Mouse (Mus musculus): ENCODE measurements around the gene Spata48. TPM values are rescaled to one million over a fixed set of nuclear protein-coding genes. Genes with fewer than 3 reads are reported as not detected.
A peak's percentile ranks its signal among the peaks of the same experiment; 100 is the strongest.

Spata48 gene
- polyA plus RNA-seq, 1 experiment from 2014 or later, result 1.8 TPM

GRCm38 (mm10) chr11:11546903-11547511 lies 85.1 kb downstream of the Spata48 start:
- no peaks in the 10 kb centered on the region for H3K4me1 ChIP-seq
- no peaks in the 10 kb centered on the region for H3K27me3 ChIP-seq
- no peak for ATAC-seq (replicated peaks; ENCODE audit: low FRiP score)
- H3K9me3 ChIP-seq (replicated peaks), result no peaks in the 10 kb centered on the region
- H3K27ac ChIP-seq, result no peak overlapping the region
- H3K36me3 ChIP-seq, result no peaks in the 10 kb centered on the region
- WGBS, result 69% methylated on average over 7 of the region's 7 CpGs
- no peak overlapping the region for H3K4me2 ChIP-seq
- no peak overlapping the region for H3K9ac ChIP-seq
- H3K4me3 ChIP-seq (replicated peaks), result no peak overlapping the region

DNA sequence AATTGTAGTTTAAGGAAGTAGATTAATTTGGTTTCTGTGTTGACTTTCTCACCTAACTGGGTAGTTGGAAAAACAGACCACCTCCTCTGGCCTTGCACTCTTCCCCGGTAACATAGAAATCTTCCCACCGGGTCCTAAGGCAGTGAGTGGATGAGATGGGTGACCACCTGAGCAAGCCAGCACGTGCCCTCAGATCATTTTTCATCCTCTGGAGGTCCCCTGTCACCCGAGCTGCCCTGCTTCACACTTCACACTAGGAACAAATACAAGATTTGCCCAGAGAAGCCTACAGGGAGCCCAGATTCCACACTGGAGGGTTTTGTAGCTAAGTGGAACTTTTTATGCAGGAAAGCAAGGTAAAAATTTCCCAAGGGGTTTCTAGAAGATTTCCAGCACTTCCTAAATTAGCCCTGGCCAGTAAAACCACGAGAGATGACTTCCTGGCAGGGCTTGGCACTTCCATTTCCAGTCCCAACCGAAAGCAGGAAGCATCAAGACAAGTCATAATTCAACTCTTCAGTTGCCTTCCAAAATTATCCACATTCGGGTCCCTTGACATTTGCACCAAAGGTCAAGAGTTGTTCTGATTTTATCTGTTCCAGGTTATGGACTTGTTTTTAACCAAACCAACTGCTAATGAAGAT lies 85.8 kb downstream of the Spata48 start:
- Histone ChIP-seq H3K9me3 (replicated peaks) (no peaks in the 10 kb centered on the region), H3K36me3 (no peaks in the 10 kb centered on the region), H3K4me1 (no peaks in the 10 kb centered on the region), H3K4me3 (replicated peaks) (no peak overlapping the region), H3K9ac (no peak overlapping the region), H3K27me3 (no peaks in the 10 kb centered on the region), H3K4me2 (no peak overlapping the region), H3K27ac (no peak overlapping the region)
- ATAC-seq (replicated peaks; ENCODE audit: low FRiP score), result no peak
- whole genome bisulfite sequencing, result 48% methylated on average over 7 of the region's 7 CpGs

DNA sequence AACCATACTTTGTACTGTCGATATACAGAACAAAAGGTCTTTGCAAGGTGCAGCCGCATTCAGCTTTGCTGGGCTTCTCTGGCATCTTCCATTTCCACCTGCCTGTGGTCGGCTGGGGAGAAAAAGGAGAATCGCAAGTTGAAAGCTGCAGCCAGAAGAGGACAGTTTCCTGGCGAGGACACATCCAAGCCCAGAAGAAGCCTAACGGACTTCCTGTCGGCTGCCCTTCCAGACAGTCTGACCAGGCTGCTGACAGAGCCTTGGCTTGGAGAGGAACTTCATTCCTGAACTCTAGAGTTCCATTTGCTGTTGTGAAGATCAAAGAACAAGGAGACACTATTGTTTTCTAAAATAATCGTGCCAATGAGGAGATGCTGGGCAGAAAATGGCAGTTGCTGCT lies 93.7 kb downstream of the Spata48 start:
- H3K4me1 ChIP-seq, result no peaks in the 10 kb centered on the region
- no peaks in the 10 kb centered on the region for H3K9me3 ChIP-seq (replicated peaks)
- H3K27ac ChIP-seq, result no peak overlapping the region
- no peaks in the 10 kb centered on the region for H3K36me3 ChIP-seq
- no peak overlapping the region for H3K4me3 ChIP-seq (replicated peaks)
- no peak overlapping the region for H3K9ac ChIP-seq
- no peaks in the 10 kb centered on the region for H3K27me3 ChIP-seq
- 76% methylated on average over 8 of the region's 8 CpGs for WGBS
- no peak overlapping the region for H3K4me2 ChIP-seq
- ATAC-seq (replicated peaks; ENCODE audit: low FRiP score), result no peak

DNA sequence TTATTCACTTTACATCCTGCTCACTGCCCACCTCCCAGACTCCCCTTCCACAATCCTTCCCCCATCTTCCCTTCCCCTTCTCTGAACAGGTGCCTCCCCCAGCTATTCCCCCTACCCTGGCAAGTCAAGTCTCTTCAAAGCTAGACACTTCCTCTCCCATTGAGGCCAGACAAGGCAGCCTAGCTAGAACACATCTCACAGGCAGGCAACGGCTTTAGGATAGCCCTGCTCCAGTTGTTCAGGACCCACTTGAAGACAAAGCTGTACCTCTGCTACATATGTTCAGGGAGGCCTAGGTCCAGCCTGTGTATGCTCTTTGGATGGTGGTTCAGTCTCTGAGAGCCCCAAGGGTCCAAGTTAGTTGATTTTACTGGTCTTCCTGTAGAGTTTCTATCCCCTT lies 94.3 kb downstream of the Spata48 start:
- ATAC-seq (replicated peaks; ENCODE audit: low FRiP score), result no peak
- Histone ChIP-seq H3K9me3 (replicated peaks) (no peaks in the 10 kb centered on the region), H3K27me3 (no peaks in the 10 kb centered on the region), H3K4me3 (replicated peaks) (no peak overlapping the region), H3K4me2 (no peak overlapping the region), H3K4me1 (no peaks in the 10 kb centered on the region), H3K36me3 (no peaks in the 10 kb centered on the region), H3K9ac (no peak overlapping the region), H3K27ac (no peak overlapping the region)
- 85% methylated on average over 1 of the region's 1 CpGs for WGBS

DNA sequence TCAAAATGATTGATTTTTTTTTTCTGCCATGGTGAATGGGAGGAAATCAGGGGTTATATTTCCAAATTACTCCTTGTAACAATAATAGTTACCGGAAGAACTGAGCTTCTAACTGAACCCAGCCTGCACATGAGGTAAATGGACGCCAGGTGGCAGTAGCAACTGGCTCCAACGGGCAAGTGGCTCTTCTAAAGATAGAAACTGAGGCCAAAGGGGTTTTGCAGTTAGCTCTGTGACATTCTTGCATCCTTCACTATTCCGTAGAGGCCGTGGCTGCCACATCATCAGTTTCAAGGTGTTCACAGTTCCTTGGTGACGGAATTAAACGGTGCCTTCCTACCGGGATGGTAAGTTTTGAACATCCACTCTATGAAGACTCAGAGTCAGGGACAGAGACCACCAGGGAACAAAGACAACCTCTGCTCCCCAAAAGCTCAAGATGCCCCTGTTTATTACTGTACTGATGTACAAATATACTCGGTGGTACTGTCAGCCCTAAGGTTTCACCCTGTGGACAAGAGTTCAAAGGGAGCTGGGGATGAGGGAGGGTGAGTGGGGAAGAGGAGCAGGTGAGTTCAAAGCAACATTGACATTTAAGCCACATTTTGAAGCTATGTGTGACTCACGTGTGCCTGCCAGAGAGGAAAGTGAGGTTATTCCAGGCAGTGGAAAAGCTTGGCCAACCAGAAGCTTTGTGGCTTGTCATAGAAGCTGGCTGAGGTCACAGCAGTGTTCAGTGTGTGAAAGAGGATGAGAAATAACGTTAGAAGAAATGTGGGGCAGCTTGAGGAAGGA lies 95.5 kb downstream of the Spata48 start:
- Histone ChIP-seq H3K4me3 (replicated peaks) (no peak overlapping the region), H3K9ac (no peak overlapping the region), H3K9me3 (replicated peaks) (no peaks in the 10 kb centered on the region), H3K36me3 (no peaks in the 10 kb centered on the region), H3K27ac (no peak overlapping the region), H3K4me2 (no peak overlapping the region), H3K4me1 (no peaks in the 10 kb centered on the region), H3K27me3 (no peaks in the 10 kb centered on the region)
- ATAC-seq (replicated peaks; ENCODE audit: low FRiP score), result no peak
- WGBS, result 42% methylated on average over 11 of the region's 11 CpGs

- H3K9me3 ChIP-seq (replicated peaks), result no peaks in the 10 kb centered on the region
- 83% methylated on average over 3 of the region's 3 CpGs for WGBS
- no peaks in the 10 kb centered on the region for H3K27me3 ChIP-seq
- no peak for ATAC-seq (replicated peaks; ENCODE audit: low FRiP score)
- H3K36me3 ChIP-seq, result no peaks in the 10 kb centered on the region
- H3K4me1 ChIP-seq, result no peaks in the 10 kb centered on the region
- no peak overlapping the region for H3K27ac ChIP-seq
- H3K4me3 ChIP-seq (replicated peaks), result no peak overlapping the region
- no peak overlapping the region for H3K9ac ChIP-seq
- H3K4me2 ChIP-seq, result no peak overlapping the region
These were observed 96.8 kb downstream of the Spata48 start for GRCm38 (mm10) chr11:11558662-11559061.

DNA sequence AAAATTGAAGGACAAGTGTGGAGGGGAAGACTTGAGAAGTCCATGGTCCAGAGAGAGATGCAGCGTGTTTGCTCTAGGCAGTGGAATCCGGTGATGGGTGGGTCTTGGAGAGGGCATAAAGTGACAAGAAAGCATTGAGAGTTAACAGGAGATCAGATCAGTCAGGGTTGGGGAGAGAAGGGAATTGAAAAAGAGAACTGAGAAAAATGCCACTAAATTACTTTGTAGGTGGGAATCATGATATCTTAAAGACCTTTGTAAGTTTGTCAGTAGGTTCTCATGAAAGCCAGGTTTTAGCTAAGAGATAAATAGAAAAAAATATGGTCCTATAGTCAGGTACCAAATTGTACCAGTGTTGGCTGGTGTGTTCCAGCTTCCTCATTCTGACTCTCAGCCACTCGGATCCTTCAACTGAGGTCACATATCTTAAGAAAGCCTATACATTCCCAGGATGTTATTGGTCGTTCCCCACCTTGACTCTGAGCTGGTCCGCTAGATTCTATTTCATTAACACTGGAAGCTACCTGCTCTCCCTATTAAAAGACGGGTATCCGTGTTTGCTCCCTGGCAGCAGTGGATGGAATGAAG lies 97.3 kb downstream of the Spata48 start:
- Histone ChIP-seq H3K4me1 (0 out of 2 replicates have a peak, but pooled peaks cover 2% of the 10 kb centered on the region), H3K9me3 (replicated peaks) (no peaks in the 10 kb centered on the region), H3K4me3 (replicated peaks) (no peak overlapping the region), H3K9ac (no peak overlapping the region), H3K27ac (no peak overlapping the region), H3K4me2 (no peak overlapping the region), H3K27me3 (no peaks in the 10 kb centered on the region), H3K36me3 (no peaks in the 10 kb centered on the region)
- ATAC-seq (replicated peaks; ENCODE audit: low FRiP score), result no peak
- 81% methylated on average over 7 of the region's 7 CpGs for WGBS

DNA sequence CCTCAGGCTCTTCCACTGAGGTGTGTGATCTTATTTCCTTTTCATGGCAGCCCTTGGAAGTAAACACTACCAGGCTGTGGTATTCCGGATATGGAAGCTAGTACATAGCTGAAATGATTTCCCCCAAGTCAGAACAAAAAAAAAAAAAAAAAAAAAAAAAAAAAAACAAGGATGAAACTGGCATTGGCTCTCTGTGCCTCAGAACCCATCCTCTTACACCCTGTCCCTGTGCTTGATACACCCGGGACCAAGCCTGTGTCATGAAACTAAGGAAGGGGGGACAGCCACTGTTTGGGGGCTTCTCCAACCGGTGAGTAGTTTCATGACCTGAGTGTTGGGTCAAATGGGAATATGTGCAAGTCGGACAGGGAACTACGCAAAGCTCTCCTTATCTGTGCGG lies 99.2 kb downstream of the Spata48 start:
- Histone ChIP-seq H3K4me1 (0 out of 2 replicates have a peak, but pooled peaks cover 2% of the 10 kb centered on the region), H3K4me3 (replicated peaks) (no peak overlapping the region), H3K4me2 (no peak overlapping the region), H3K9ac (no peak overlapping the region), H3K36me3 (no peaks in the 10 kb centered on the region), H3K27ac (no peak overlapping the region), H3K9me3 (replicated peaks) (no peaks in the 10 kb centered on the region), H3K27me3 (no peaks in the 10 kb centered on the region)
- no peak for ATAC-seq (replicated peaks; ENCODE audit: low FRiP score)
- 89% methylated on average over 6 of the region's 6 CpGs for WGBS

DNA sequence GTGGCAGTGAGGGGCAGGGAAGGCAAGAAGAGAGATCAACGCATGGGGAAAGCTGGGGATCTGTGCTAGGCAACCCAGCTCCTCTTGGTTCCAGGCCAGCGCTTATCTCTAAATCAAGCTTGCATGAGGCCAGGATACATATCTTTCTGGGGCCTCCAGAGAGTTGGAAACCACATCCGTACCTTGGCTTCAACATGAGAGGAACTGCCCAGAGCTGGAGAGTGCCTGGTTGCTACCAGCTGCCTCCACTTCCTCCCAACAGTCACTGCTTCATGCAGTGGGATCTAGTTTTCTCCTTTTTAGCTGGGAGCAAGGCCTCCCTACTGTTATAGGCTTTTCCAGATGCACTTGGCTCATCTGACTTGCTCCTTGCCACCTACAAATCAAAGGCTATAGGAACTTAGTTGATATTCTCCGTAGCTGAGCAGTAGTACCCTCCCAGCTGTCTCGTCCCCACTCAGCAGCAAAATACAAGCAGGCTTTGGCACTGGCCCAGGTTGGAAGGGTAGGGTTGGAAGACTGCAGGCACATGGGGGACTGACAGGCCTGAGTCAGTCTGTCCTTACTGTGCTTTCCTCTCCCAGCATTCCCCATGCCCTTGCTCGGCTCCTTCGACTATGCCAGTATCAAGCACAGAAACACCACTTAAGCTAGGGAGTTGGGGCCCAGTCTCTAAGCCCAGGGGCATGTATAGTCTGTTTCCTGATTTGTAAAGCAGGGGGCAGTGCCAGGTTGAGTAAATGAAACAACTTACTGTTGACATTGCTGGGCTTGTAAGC lies 102.6 kb downstream of the Spata48 start:
- H3K9ac ChIP-seq, result no peak overlapping the region
- ATAC-seq (replicated peaks; ENCODE audit: low FRiP score), result 0 out of 2 replicates have a peak, but pooled peaks have one; percentile 46
- H3K4me3 ChIP-seq (replicated peaks), result no peak overlapping the region
- 73% methylated on average over 7 of the region's 7 CpGs for WGBS
- no peaks in the 10 kb centered on the region for H3K36me3 ChIP-seq
- H3K27me3 ChIP-seq, result no peaks in the 10 kb centered on the region
- H3K9me3 ChIP-seq (replicated peaks), result no peaks in the 10 kb centered on the region
- H3K27ac ChIP-seq, result no peak overlapping the region
- 0 out of 2 replicates have a peak, but pooled peaks cover 2% of the 10 kb centered on the region for H3K4me1 ChIP-seq
- H3K4me2 ChIP-seq, result no peak overlapping the region

All from kidney, embryonic 15.5 days (tissue).